Mouse (Mus musculus) limb, embryonic 11.5 days (tissue): ENCODE measurements around the gene Rnf10. TPM values are rescaled to one million over a fixed set of nuclear protein-coding genes. Genes with fewer than 3 reads are reported as not detected.

Experiments
- ATAC-seq: fragments of 200-750 bp; cut with Nextera tagmentation; 2 replicates; pipeline ENCODE4 v1.8.0; 2017; ENCODE audit warnings: low read depth; ENCODE audit not compliant: insufficient number of reproducible peaks, low FRiP score, low TSS enrichment
- DNase-seq: peaks from one replicate; pipeline ENCODE4 v3.0.0-alpha.2; 2015; ENCODE audit warnings: low spot score
- H3K27ac ChIP-seq: fragments of 300-500 bp; sonication (generic); replicated peaks from 2 replicates; pipeline ENCODE4 v1.5.1; 2014; ENCODE audit warnings: low read depth, mild to moderate bottlenecking, low read length
- H3K27me3 ChIP-seq: fragments of 300-500 bp; sonication (generic); 2 replicates; pipeline ENCODE4 v1.6.1; 2014; ENCODE audit warnings: mild to moderate bottlenecking, low read length, mixed read lengths; ENCODE audit not compliant: control insufficient read depth, insufficient read depth
- H3K36me3 ChIP-seq: fragments of 300-500 bp; sonication (generic); 2 replicates; pipeline ENCODE4 v1.6.1; 2014; ENCODE audit warnings: mild to moderate bottlenecking, low read length, moderate library complexity, mixed read lengths; ENCODE audit not compliant: control insufficient read depth, insufficient read depth
- H3K4me1 ChIP-seq: fragments of 300-500 bp; sonication (generic); 2 replicates; pipeline ENCODE4 v1.6.1; 2014; ENCODE audit warnings: low read length, mixed read lengths; ENCODE audit not compliant: control insufficient read depth, insufficient read depth
- H3K4me2 ChIP-seq: fragments of 300-500 bp; sonication (generic); 2 replicates; pipeline ENCODE4 v1.6.1; 2014; ENCODE audit warnings: low read depth, mild to moderate bottlenecking, moderate library complexity; ENCODE audit not compliant: severe bottlenecking
- H3K4me3 ChIP-seq: fragments of 300-500 bp; sonication (generic); 2 replicates; pipeline ENCODE4 v1.5.1; 2014; ENCODE audit warnings: low read depth, low read length
- H3K9ac ChIP-seq: fragments of 300-500 bp; sonication (generic); 2 replicates; pipeline ENCODE4 v1.6.1; 2014; ENCODE audit warnings: mild to moderate bottlenecking, low read length
- H3K9me3 ChIP-seq: fragments of 300-500 bp; sonication (generic); 2 replicates; pipeline ENCODE4 v1.6.1; 2016; ENCODE audit warnings: low read length; ENCODE audit not compliant: control insufficient read depth
- WGBS: fragments of 180-500 bp; shearing (Covaris S2); extraction: QIAGEN DNeasy Blood & Tissue Kit; methylation state at CpG from one replicate; pipeline ENCODE4 v1.1.7; 2014; 5-methylcytosine and 5-hydroxymethylcytosine counted together
- polyA plus RNA-seq: library from polyadenylated mRNA; unstranded; fragments of >200 nt; fragmentation: Nextera tagmentation; extraction: Ambion mirVana; gene quantifications from 2 replicates; pipeline ENCODE4 v1.2.1, GENCODE M21; 2014

Gene Rnf10
- polyA plus RNA-seq = 77.5 and 105 TPM in 2 replicates

- Histone ChIP-seq H3K27me3 (no peaks in the 10 kb centered on the region), H3K9ac (peak within 1 kb of the TSS; percentile 95), H3K4me1 (peaks cover 2% of the 10 kb centered on the region; the same call in 1 of the 2 replicates), H3K36me3 (no peaks in the 10 kb centered on the region; the same call in 1 of the 2 replicates), H3K27ac (peak within 1 kb of the TSS; percentile 63; the same call in 1 of the 2 replicates), H3K4me2 (peak within 1 kb of the TSS; percentile 81), H3K4me3 (peak within 1 kb of the TSS; percentile 93), H3K9me3 (no peaks in the 10 kb centered on the region)
- peak; percentile 100 for DNase-seq
- ATAC-seq = peak; percentile 90
- WGBS = 14% methylated on average over 26 of the region's 26 CpGs
Measured at GRCm38 (mm10) chr5:115272812-115273548, at the start of gene Rnf10. Gene Rnf10 (minus strand): TSS chr5:115272898.

DNA sequence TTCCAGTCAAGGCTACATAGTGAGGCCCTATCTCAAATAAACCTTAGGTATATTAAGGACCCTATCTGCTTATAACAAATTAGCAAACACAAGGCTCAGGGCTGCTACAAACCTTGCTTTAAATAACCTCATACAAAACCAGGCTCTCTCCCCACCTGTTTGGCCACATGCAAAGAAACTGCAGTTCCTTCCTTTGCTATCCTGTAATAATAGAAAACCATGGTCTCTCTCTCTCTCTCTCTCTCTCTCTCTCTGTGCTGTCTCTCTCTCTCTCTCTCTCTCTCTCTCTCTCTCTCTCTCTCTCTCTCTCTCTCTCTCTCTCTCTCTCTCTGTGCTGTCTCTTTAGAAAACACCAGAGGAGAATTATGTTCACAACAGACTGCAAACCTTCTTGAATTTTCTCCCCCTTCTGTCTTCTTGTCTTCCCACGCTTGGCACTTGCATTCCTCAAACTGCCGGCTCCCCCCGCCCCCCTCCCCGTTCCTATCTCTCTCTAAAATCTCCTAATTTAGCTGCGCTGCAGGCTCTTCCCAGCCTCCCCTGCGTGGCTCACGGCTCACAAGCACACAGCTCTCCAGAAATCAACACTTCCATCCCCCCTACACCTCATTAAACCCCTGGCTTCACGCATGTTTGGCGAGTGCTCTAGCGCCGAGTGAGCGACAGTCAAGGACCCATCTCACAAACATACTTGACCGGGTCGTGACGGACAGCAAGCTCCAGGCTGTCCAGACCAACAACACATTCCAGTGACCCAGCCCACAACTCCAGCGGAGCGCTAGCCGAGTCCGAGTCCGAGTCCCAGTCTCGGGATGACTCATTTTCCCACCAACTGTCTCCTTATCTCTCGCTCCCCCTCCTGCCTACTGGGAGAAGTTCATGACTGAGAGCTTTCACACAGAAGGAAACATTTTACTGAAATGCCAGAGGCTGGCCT lies 46.6 kb upstream of the Rnf10 start:
- Histone ChIP-seq H3K9me3 (no peaks in the 10 kb centered on the region), H3K9ac (peak overlapping the region; percentile 17; the same call in 1 of the 2 replicates), H3K36me3 (no peaks in the 10 kb centered on the region), H3K27me3 (no peaks in the 10 kb centered on the region), H3K4me2 (peak overlapping the region; percentile 67), H3K4me3 (peak overlapping the region; percentile 24), H3K4me1 (peaks cover 30% of the 10 kb centered on the region), H3K27ac (0 out of 2 replicates have a peak overlapping the region, but pooled peaks have one; percentile 30)
- DNase-seq = peak; percentile 73
- WGBS = under 1% methylated on average over 22 of the region's 22 CpGs
- ATAC-seq = peak; percentile 40; the same call in 1 of the 2 replicates

GRCm38 (mm10) chr5:115317645-115318328 lies 45.1 kb upstream of the Rnf10 start:
- H3K4me3 ChIP-seq = no peak overlapping the region
- no peaks in the 10 kb centered on the region for H3K36me3 ChIP-seq
- DNase-seq (peak; percentile 78), ATAC-seq (peak; percentile 76)
- H3K27ac ChIP-seq = peak overlapping the region; percentile 94
- peaks cover 34% of the 10 kb centered on the region for H3K4me1 ChIP-seq
- peak overlapping the region; percentile 25; the same call in 1 of the 2 replicates for H3K4me2 ChIP-seq
- H3K27me3 ChIP-seq = no peaks in the 10 kb centered on the region
- WGBS = under 1% methylated on average over 10 of the region's 10 CpGs
- H3K9ac ChIP-seq = no peak overlapping the region
- H3K9me3 ChIP-seq = no peaks in the 10 kb centered on the region

DNA sequence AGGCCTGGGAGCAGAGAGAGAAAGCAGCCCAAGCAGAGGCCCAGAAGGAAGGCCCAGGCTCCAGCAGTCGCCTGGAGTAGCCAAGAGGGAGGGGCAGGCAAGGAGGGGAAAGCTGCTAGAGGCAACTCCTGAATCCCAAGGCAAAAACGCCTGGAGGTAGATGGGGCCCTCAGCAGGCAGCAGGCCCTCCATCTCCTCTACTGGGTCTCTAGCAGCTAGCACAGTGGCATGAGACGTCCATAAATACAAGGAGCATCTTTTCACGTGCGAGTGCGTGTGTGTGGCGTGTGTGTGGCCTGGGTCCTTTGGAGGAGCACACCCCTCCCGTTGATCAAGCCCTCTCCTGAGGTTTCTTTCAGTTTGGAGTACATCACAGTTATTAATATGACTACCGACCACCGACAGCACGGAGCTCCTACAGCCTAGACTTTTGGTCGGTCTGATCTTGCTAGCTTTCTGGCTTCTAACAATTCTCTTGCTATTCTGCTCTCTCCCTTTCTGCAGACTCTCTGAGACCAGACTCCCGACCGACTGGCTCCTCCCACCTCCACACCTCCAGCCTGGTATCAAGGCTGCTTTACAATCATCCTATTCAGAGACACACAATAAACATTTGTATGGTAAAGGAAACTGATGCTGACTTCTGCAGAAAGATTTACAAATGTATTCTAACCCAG lies 44.4 kb upstream of the Rnf10 start:
- Histone ChIP-seq H3K4me1 (peaks cover 34% of the 10 kb centered on the region), H3K9me3 (no peaks in the 10 kb centered on the region), H3K36me3 (no peaks in the 10 kb centered on the region), H3K4me2 (peak overlapping the region; percentile 25; the same call in 1 of the 2 replicates), H3K27me3 (no peaks in the 10 kb centered on the region), H3K4me3 (no peak overlapping the region), H3K9ac (peak overlapping the region; percentile 57), H3K27ac (peak overlapping the region; percentile 94)
- peak; percentile 63; the same call in 1 of the 2 replicates for ATAC-seq
- 4% methylated on average over 14 of the region's 14 CpGs for WGBS
- DNase-seq = peak; percentile 65

DNA sequence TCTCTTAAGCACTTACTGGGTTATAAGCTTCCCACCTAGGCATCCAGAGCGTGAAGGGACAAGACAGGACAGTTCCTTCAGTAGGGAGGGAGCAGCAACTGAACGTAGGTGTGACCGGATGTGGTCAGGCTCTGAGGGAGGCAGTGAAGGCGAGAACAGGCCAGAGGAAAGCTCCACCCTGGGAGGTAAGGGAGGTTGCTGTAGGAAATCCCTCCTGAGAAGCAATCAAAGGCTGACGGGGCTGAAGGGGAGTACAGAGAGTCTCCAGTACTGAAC lies 40.9 kb upstream of the Rnf10 start:
- ATAC-seq (no peak), DNase-seq (no peak)
- peaks cover 25% of the 10 kb centered on the region for H3K4me1 ChIP-seq
- H3K9ac ChIP-seq = no peak overlapping the region
- no peaks in the 10 kb centered on the region for H3K9me3 ChIP-seq
- H3K27me3 ChIP-seq = no peaks in the 10 kb centered on the region
- no peak overlapping the region for H3K27ac ChIP-seq
- H3K36me3 ChIP-seq = no peaks in the 10 kb centered on the region
- WGBS = 24% methylated on average over 5 of the region's 5 CpGs
- H3K4me2 ChIP-seq = no peak overlapping the region
- no peak overlapping the region for H3K4me3 ChIP-seq

DNA sequence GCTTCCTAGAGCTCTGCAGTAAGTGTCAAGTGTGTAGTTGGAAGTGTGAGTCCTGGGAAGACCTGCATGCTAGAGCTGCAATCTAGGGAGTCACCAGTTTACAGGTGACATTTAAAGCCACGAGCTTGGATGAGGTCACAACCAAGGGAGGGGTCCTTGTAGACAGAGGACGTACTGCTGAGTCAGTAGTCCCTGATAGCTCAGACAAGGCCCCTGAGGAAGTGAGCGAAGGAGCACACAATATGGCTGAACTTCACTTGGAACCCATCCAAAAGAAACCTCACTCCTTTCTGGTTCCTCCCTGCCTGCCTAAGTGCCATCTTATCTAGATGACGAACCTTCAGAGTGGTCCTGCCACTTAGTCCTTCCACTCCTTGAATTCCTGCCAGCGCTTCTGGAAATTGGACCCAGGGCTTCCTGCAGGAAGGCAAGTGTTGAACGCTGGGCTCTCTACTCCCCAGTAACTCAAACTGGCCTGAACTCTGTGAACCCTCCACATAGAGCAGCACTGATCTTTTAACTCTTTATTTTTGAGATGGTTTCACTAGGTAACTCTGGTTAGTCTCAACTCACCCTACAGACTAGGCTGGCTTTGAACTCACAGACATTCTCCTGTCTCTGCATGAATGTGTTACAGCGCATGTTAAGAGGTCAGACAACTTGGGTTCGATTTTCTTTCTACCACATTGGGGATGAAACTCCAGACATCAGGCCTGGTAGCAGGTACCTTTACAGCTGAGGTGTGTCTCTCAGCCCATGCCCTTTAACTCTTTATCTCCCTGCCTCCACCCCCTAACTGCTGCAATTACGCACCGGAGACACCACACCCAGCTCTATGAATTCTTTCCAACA lies 40.3 kb upstream of the Rnf10 start:
- DNase-seq (no peak), ATAC-seq (no peak)
- Histone ChIP-seq H3K27ac (no peak overlapping the region), H3K9ac (no peak overlapping the region), H3K4me2 (no peak overlapping the region), H3K4me1 (peaks cover 19% of the 10 kb centered on the region), H3K9me3 (no peaks in the 10 kb centered on the region), H3K27me3 (no peaks in the 10 kb centered on the region), H3K36me3 (no peaks in the 10 kb centered on the region), H3K4me3 (no peak overlapping the region)
- 67% methylated on average over 10 of the region's 10 CpGs for WGBS

- ATAC-seq (no peak), DNase-seq (no peak)
- no peaks in the 10 kb centered on the region for H3K9me3 ChIP-seq
- H3K27me3 ChIP-seq = no peaks in the 10 kb centered on the region
- no peak overlapping the region for H3K4me2 ChIP-seq
- H3K4me1 ChIP-seq = peaks cover 12% of the 10 kb centered on the region
- no peak overlapping the region for H3K9ac ChIP-seq
- H3K27ac ChIP-seq = no peak overlapping the region
- WGBS = 83% methylated on average over 4 of the region's 4 CpGs
- no peaks in the 10 kb centered on the region for H3K36me3 ChIP-seq
- H3K4me3 ChIP-seq = no peak overlapping the region
Measured at GRCm38 (mm10) chr5:115312354-115312753, 39.7 kb upstream of the Rnf10 start.
